Mouse (Mus musculus) megakaryocyte, embryonic 14.5 days (primary cell): Measurements from ENCODE around the gene Comt.

Experiments used
- FLI1 ChIP-seq: IDR thresholded peaks from 2 replicates; pipeline ENCODE4 v1.6.1; 2012; ENCODE audit warnings: low read length, inconsistent platforms, mixed read lengths
- GATA1 ChIP-seq: IDR thresholded peaks from 3 replicates; pipeline ENCODE4 v1.6.1; 2012; ENCODE audit warnings: mixed read lengths, low read length, inconsistent platforms, borderline replicate concordance

- TF ChIP-seq GATA1, result no peak
- TF ChIP-seq FLI1, result no peak
Measured at GRCm38 (mm10) chr16:18357977-18358376, 68.7 kb downstream of the Comt start.
